Mouse (Mus musculus) kidney, embryonic 16.5 days (tissue): ENCODE results near the gene Lrrc74a. TPM values are rescaled to one million over a fixed set of nuclear protein-coding genes. Genes with fewer than 3 reads are reported as not detected.

Source experiments
- ATAC-seq: fragments of 200-750 bp; cut with Nextera tagmentation; 2 replicates; pipeline ENCODE4 v1.8.0; 2017; ENCODE audit warnings: moderate TSS enrichment; ENCODE audit not compliant: low FRiP score, low TSS enrichment
- H3K27ac ChIP-seq: fragments of 300-500 bp; sonication (generic); 2 replicates; pipeline ENCODE4 v1.5.1; 2014; ENCODE audit warnings: low read length
- H3K27me3 ChIP-seq: fragments of 300-500 bp; sonication (generic); 2 replicates; pipeline ENCODE4 v1.6.1; 2014; ENCODE audit warnings: low read length, control low read depth, mixed read lengths; ENCODE audit not compliant: insufficient read depth
- H3K36me3 ChIP-seq: fragments of 300-500 bp; sonication (generic); 2 replicates; pipeline ENCODE4 v1.6.1; 2014; ENCODE audit warnings: low read length, control low read depth, mixed read lengths; ENCODE audit not compliant: insufficient read depth
- H3K4me1 ChIP-seq: fragments of 300-500 bp; sonication (generic); 2 replicates; pipeline ENCODE4 v1.6.1; 2014; ENCODE audit warnings: low read length, control low read depth, mixed read lengths; ENCODE audit not compliant: insufficient read depth
- H3K4me2 ChIP-seq: fragments of 300-500 bp; sonication (generic); replicated peaks from 2 replicates; pipeline ENCODE4 v1.6.1; 2014; ENCODE audit warnings: low read depth, low read length
- H3K4me3 ChIP-seq: fragments of 300-500 bp; sonication (generic); 2 replicates; pipeline ENCODE4 v1.5.1; 2014; ENCODE audit warnings: mild to moderate bottlenecking, low read length
- H3K9ac ChIP-seq: fragments of 300-500 bp; sonication (generic); replicated peaks from 2 replicates; pipeline ENCODE4 v1.6.1; 2014; ENCODE audit warnings: low read length
- H3K9me3 ChIP-seq: fragments of 300-500 bp; sonication (generic); 2 replicates; pipeline ENCODE4 v1.6.1; 2016; ENCODE audit warnings: low read length, control low read depth
- WGBS: fragments of 180-500 bp; shearing (Covaris S2); extraction: QIAGEN DNeasy Blood & Tissue Kit; methylation state at CpG from one replicate; pipeline ENCODE4 v1.1.7; 2014; 5-methylcytosine and 5-hydroxymethylcytosine counted together
- polyA plus RNA-seq: library from polyadenylated mRNA; unstranded; fragments of >200 nt; fragmentation: Nextera tagmentation; extraction: Ambion mirVana; gene quantifications from 2 replicates; pipeline ENCODE4 v1.2.1, GENCODE M21; 2015

Gene Lrrc74a
- polyA plus RNA-seq, 1 experiment from 2014 or later: not detected

- WGBS: under 1% methylated on average over 23 of the region's 23 CpGs
- peak; percentile 91 for ATAC-seq
- H3K4me1 ChIP-seq: peaks cover 80% of the 10 kb centered on the region
- H3K4me2 ChIP-seq: peak overlapping the region; percentile 50
- peak overlapping the region; percentile 60 for H3K9ac ChIP-seq
- no peaks in the 10 kb centered on the region for H3K9me3 ChIP-seq
- peak overlapping the region; percentile 13 for H3K4me3 ChIP-seq
- no peaks in the 10 kb centered on the region for H3K36me3 ChIP-seq
- no peaks in the 10 kb centered on the region for H3K27me3 ChIP-seq
- peak overlapping the region; percentile 99 for H3K27ac ChIP-seq
Observed at GRCm38 (mm10) chr12:86801148-86802004, 67.2 kb downstream of the Lrrc74a start.

GRCm38 (mm10) chr12:86802005-86802671 lies 68.0 kb downstream of the Lrrc74a start:
- Histone ChIP-seq H3K4me3 (peak overlapping the region; percentile 13; the same call in 1 of the 2 replicates), H3K27me3 (no peaks in the 10 kb centered on the region), H3K4me2 (peak overlapping the region; percentile 50), H3K27ac (peak overlapping the region; percentile 99), H3K36me3 (no peaks in the 10 kb centered on the region), H3K4me1 (peaks cover 88% of the 10 kb centered on the region), H3K9me3 (no peaks in the 10 kb centered on the region), H3K9ac (peak overlapping the region; percentile 60)
- peak; percentile 52 for ATAC-seq
- WGBS: 3% methylated on average over 17 of the region's 17 CpGs

GRCm38 (mm10) chr12:86802899-86803298 lies 68.7 kb downstream of the Lrrc74a start:
- 39% methylated on average over 3 of the region's 3 CpGs for WGBS
- Histone ChIP-seq H3K9me3 (no peaks in the 10 kb centered on the region), H3K4me1 (peaks cover 92% of the 10 kb centered on the region), H3K27ac (peak overlapping the region; percentile 99), H3K36me3 (no peaks in the 10 kb centered on the region), H3K4me3 (no peak overlapping the region), H3K27me3 (no peaks in the 10 kb centered on the region), H3K9ac (no peak overlapping the region), H3K4me2 (no peak overlapping the region; the same call in 1 of the 2 replicates)
- no peak for ATAC-seq

GRCm38 (mm10) chr12:86803651-86804307 lies 69.6 kb downstream of the Lrrc74a start:
- Histone ChIP-seq H3K9me3 (no peaks in the 10 kb centered on the region), H3K4me1 (peaks cover 90% of the 10 kb centered on the region), H3K36me3 (no peaks in the 10 kb centered on the region), H3K27me3 (no peaks in the 10 kb centered on the region), H3K4me2 (no peak overlapping the region), H3K27ac (peak overlapping the region; percentile 99), H3K4me3 (no peak overlapping the region), H3K9ac (peak overlapping the region; percentile 13; the same call in 1 of the 2 replicates)
- ATAC-seq: no peak
- WGBS: 34% methylated on average over 6 of the region's 6 CpGs

- Histone ChIP-seq H3K4me2 (no peak overlapping the region), H3K36me3 (no peaks in the 10 kb centered on the region), H3K4me1 (peaks cover 85% of the 10 kb centered on the region), H3K9ac (no peak overlapping the region), H3K4me3 (no peak overlapping the region), H3K27me3 (no peaks in the 10 kb centered on the region), H3K27ac (peak overlapping the region; percentile 99), H3K9me3 (no peaks in the 10 kb centered on the region)
- WGBS: 16% methylated on average over 4 of the region's 4 CpGs
- ATAC-seq: no peak
Observed at GRCm38 (mm10) chr12:86804308-86804700, 70.1 kb downstream of the Lrrc74a start.

GRCm38 (mm10) chr12:86804857-86805256 lies 70.7 kb downstream of the Lrrc74a start:
- Histone ChIP-seq H3K4me3 (no peak overlapping the region), H3K27ac (peak overlapping the region; percentile 99), H3K9ac (no peak overlapping the region), H3K4me2 (no peak overlapping the region), H3K9me3 (no peaks in the 10 kb centered on the region), H3K36me3 (no peaks in the 10 kb centered on the region), H3K27me3 (no peaks in the 10 kb centered on the region), H3K4me1 (peaks cover 79% of the 10 kb centered on the region)
- 33% methylated on average over 2 of the region's 2 CpGs for WGBS
- ATAC-seq: no peak

GRCm38 (mm10) chr12:86805315-86805714 lies 71.1 kb downstream of the Lrrc74a start:
- no peaks in the 10 kb centered on the region for H3K9me3 ChIP-seq
- H3K36me3 ChIP-seq: no peaks in the 10 kb centered on the region
- H3K9ac ChIP-seq: no peak overlapping the region
- no peak overlapping the region for H3K4me2 ChIP-seq
- H3K4me1 ChIP-seq: peaks cover 76% of the 10 kb centered on the region
- no peaks in the 10 kb centered on the region for H3K27me3 ChIP-seq
- H3K27ac ChIP-seq: no peak overlapping the region
- H3K4me3 ChIP-seq: no peak overlapping the region
- ATAC-seq: no peak
- 64% methylated on average over 4 of the region's 4 CpGs for WGBS

- H3K4me3 ChIP-seq: no peak overlapping the region
- WGBS: 10% methylated on average over 16 of the region's 20 CpGs
- ATAC-seq: no peak
- no peaks in the 10 kb centered on the region for H3K36me3 ChIP-seq
- peak overlapping the region; percentile 44 for H3K4me2 ChIP-seq
- no peaks in the 10 kb centered on the region for H3K9me3 ChIP-seq
- H3K27ac ChIP-seq: peak overlapping the region; percentile 72
- H3K27me3 ChIP-seq: no peaks in the 10 kb centered on the region
- H3K4me1 ChIP-seq: peaks cover 74% of the 10 kb centered on the region
- 0 out of 2 replicates have a peak overlapping the region, but pooled peaks have one; percentile 17 for H3K9ac ChIP-seq
Observed at GRCm38 (mm10) chr12:86806031-86806922, 72.1 kb downstream of the Lrrc74a start.
